Mouse (Mus musculus): ENCODE measurements around the gene Arnt.

DNA sequence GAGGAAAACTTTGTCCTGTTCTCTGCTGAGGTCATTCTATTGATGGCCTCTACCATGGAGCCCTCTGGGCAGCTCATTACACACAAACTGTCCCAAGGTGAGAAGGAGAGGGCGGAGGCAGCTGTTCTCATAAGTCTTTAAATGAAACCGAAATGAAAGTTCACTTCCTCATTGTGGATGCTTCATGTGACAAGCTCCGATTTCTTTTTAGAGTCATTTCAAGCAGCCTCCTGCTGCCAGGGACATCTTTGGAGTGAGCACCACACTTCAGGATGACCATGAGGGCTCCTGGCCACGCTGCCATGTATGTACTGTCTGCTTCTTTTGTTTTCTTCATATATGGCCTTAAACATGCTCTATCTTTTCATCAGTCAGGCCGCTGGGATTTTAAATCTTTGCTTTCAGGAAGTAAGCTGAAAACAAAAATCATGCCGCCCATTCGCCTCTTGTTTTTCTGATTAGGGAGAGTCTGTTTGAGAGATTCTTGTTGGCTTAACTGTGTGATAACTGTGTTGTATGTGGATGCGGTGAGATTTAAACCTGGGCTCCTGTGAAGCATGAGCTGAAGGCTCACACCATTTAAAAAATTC is 92.5 kb downstream of the Arnt start, which contains the start of gene Ctss:
- TF ChIP-seq POLR2A (IDR thresholded peaks at IDR 0.05; ENCODE audit: borderline replicate concordance, low read depth, low read length) (peak; percentile 43; the same call in 1 of the 2 replicates), CTCF (IDR thresholded peaks at IDR 0.05; ENCODE audit: low read depth, low read length) (no peak)

Data from bone marrow macrophage, adult 2 months (primary cell).